In the genomic region with DNA sequence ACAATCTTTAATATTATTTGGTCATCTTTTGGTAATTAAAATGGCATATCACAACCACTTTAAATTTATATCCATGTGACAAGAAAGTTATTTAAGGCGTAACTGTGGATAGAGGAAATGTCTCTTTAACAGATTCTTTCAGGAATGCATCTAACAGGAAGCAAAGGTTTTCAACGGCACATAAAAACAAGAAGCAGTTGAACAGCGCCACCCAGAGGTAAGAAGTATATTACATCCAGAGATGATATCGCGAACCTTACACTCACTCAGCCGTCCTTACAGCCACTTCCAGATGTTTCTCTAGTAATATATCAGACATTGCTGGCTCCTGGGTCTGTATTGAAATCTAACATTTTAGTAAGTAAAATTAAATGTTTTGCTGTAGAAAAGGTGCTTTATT, we compare ENCODE assay signal across 9 mouse cellular contexts.
DNase-seq lines count a peak whose midpoint lies in the region; ATAC-seq and TF ChIP-seq lines count a peak whose summit lies in the region.
"Had no signal": no experiment of that assay in that cellular context is flagged by ENCODE, and none has a peak within 500 bp of the region (broad histone marks: within the 10 kb centered on the region; RNA-seq: fewer than 3 reads in every experiment).

No protein-coding gene starts in this region.

- H3K9ac ChIP-seq in liver, embryonic 12.5 days = no peak overlapping the region
- no peak overlapping the region for H3K9ac ChIP-seq in forebrain, embryonic 11.5 days (ENCODE audit: low read length)

- H3K9me3 ChIP-seq in liver, embryonic 12.5 days (replicated peaks) = no peaks in the 10 kb centered on the region
- no peaks in the 10 kb centered on the region for H3K9me3 ChIP-seq in forebrain, embryonic 11.5 days (ENCODE audit: control insufficient read depth, low read length)

- no peak for TF ChIP-seq POLR2A in lung, adult 2 months (IDR thresholded peaks at IDR 0.05; ENCODE audit: borderline replicate concordance, extremely low read depth, low read depth, low read length)

- peak; percentile 20; the same call in 1 of the 2 replicates for TF ChIP-seq CTCF in lung, adult 2 months (IDR thresholded peaks at IDR 0.05; ENCODE audit: insufficient read depth, low read length)

- WGBS in liver, embryonic 12.5 days (ENCODE audit: insufficient replicate concordance) = 0% methylated on average over 6 of the region's 6 CpGs
- 3% methylated on average over 6 of the region's 6 CpGs for WGBS in forebrain, embryonic 11.5 days
- WGBS in lung, adult 2 months = 3% methylated on average over 6 of the region's 6 CpGs

- no peak for ATAC-seq in liver, embryonic 12.5 days
- peak; percentile 30 for ATAC-seq in activated CD4-positive, CD25-positive, alpha-beta regulatory T cell, adult 4 months
- no peak for ATAC-seq in forebrain, embryonic 11.5 days (replicated peaks; ENCODE audit: low FRiP score)

- H3K27me3 ChIP-seq in liver, embryonic 12.5 days (replicated peaks) = peaks cover 31% of the 10 kb centered on the region
- no peaks in the 10 kb centered on the region; the same call in 1 of the 2 replicates for H3K27me3 ChIP-seq in forebrain, embryonic 11.5 days (ENCODE audit: control insufficient read depth, insufficient read depth, low read length)

- no peak overlapping the region for H3K4me2 ChIP-seq in liver, embryonic 12.5 days
- no peak overlapping the region for H3K4me2 ChIP-seq in forebrain, embryonic 11.5 days (ENCODE audit: low read depth, low read length, severe bottlenecking)

- H3K4me3 ChIP-seq in liver, embryonic 12.5 days = no peak overlapping the region
- no peak overlapping the region for H3K4me3 ChIP-seq in forebrain, embryonic 11.5 days (ENCODE audit: low read depth, low read length)
- H3K4me3 ChIP-seq in lung, adult 2 months (replicated peaks; ENCODE audit: extremely low read depth, low read depth, low read length) = no peak overlapping the region

- no peaks in the 10 kb centered on the region for H3K36me3 ChIP-seq in liver, embryonic 12.5 days
- no peaks in the 10 kb centered on the region for H3K36me3 ChIP-seq in forebrain, embryonic 11.5 days (ENCODE audit: control insufficient read depth, insufficient read depth, low read length)

- peak; percentile 18 for DNase-seq in liver
- DNase-seq in forebrain, embryonic 11.5 days (ENCODE audit: low spot score) = peak; percentile 61
- peak; percentile 77 for DNase-seq in kidney, postnatal 10 days
- DNase-seq in lung, adult 2 months = no peak
- DNase-seq in right cerebral cortex, adult 18-20 months = peak; percentile 64
- DNase-seq in ovary, postnatal 10 days (ENCODE audit: low spot score) = no peak

- no peak overlapping the region for H3K27ac ChIP-seq in liver, embryonic 12.5 days
- H3K27ac ChIP-seq in forebrain, embryonic 11.5 days (ENCODE audit: low read depth, low read length) = no peak overlapping the region
- H3K27ac ChIP-seq: macrophage had no signal

- H3K4me1 ChIP-seq in liver, embryonic 12.5 days = peaks cover 18% of the 10 kb centered on the region
- peaks cover 3% of the 10 kb centered on the region; the same call in 1 of the 2 replicates for H3K4me1 ChIP-seq in forebrain, embryonic 11.5 days (replicated peaks; ENCODE audit: control insufficient read depth, insufficient read depth, low read length)
- no peaks in the 10 kb centered on the region for H3K4me1 ChIP-seq in lung, adult 2 months (ENCODE audit: control insufficient read depth, insufficient read depth, low read length)

Comparison
In these comparisons a context has a peak if more than half of its experiments do, and no peak if none do; other contexts are left out.
1. DNase-seq: peak in liver (single experiment), forebrain, embryonic 11.5 days (single experiment), kidney, postnatal 10 days (single experiment) and right cerebral cortex, adult 18-20 months (single experiment); none in lung, adult 2 months (single experiment) and ovary, postnatal 10 days (single experiment).